Mouse (Mus musculus): Measurements from ENCODE around the gene Mpped1. TPM values are rescaled to one million over a fixed set of nuclear protein-coding genes. Genes with fewer than 3 reads are reported as not detected.

Gene Mpped1
- polyA plus RNA-seq, 1 experiment, result not detected

- Histone ChIP-seq H3K36me3 (ENCODE audit: control insufficient read depth, insufficient read depth, low read length) (no peaks in the 10 kb centered on the region), H3K27me3 (replicated peaks; ENCODE audit: control insufficient read depth, insufficient read depth, low read length) (no peaks in the 10 kb centered on the region), H3K27ac (ENCODE audit: insufficient read depth, low read depth, low read length) (no peak overlapping the region), H3K4me3 (ENCODE audit: insufficient read depth, low read depth, low read length) (no peak overlapping the region), H3K4me1 (ENCODE audit: control insufficient read depth, insufficient read depth, low read length) (no peaks in the 10 kb centered on the region)
- no peak for DNase-seq
- TF ChIP-seq CTCF (conservative IDR thresholded peaks at IDR 0.05; ENCODE audit: insufficient read depth, insufficient read length, low read depth, low read length) (no peak), POLR2A (IDR thresholded peaks at IDR 0.05; ENCODE audit: low read depth, low read length) (no peak)
- 79% methylated on average over 9 of the region's 9 CpGs for WGBS
These were observed 9.8 kb downstream of the Mpped1 start for GRCm38 (mm10) chr15:83789046-83789445.

GRCm38 (mm10) chr15:83796924-83797323 is 17.7 kb downstream of the Mpped1 start:
- 70% methylated on average over 7 of the region's 7 CpGs for WGBS
- Histone ChIP-seq H3K27me3 (replicated peaks; ENCODE audit: control insufficient read depth, insufficient read depth, low read length) (no peaks in the 10 kb centered on the region), H3K27ac (ENCODE audit: insufficient read depth, low read depth, low read length) (no peak overlapping the region), H3K4me3 (ENCODE audit: insufficient read depth, low read depth, low read length) (no peak overlapping the region), H3K36me3 (ENCODE audit: control insufficient read depth, insufficient read depth, low read length) (no peaks in the 10 kb centered on the region), H3K4me1 (ENCODE audit: control insufficient read depth, insufficient read depth, low read length) (no peaks in the 10 kb centered on the region)
- no peak for TF ChIP-seq CTCF (conservative IDR thresholded peaks at IDR 0.05; ENCODE audit: insufficient read depth, insufficient read length, low read depth, low read length)
- TF ChIP-seq POLR2A (IDR thresholded peaks at IDR 0.05; ENCODE audit: low read depth, low read length), result no peak
- no peak for DNase-seq

GRCm38 (mm10) chr15:83798964-83799363 is 19.7 kb downstream of the Mpped1 start:
- 83% methylated on average over 11 of the region's 11 CpGs for WGBS
- no peaks in the 10 kb centered on the region for H3K36me3 ChIP-seq (ENCODE audit: control insufficient read depth, insufficient read depth, low read length)
- H3K4me3 ChIP-seq (ENCODE audit: insufficient read depth, low read depth, low read length), result no peak overlapping the region
- TF ChIP-seq CTCF (conservative IDR thresholded peaks at IDR 0.05; ENCODE audit: insufficient read depth, insufficient read length, low read depth, low read length) (no peak), POLR2A (IDR thresholded peaks at IDR 0.05; ENCODE audit: low read depth, low read length) (no peak)
- DNase-seq, result no peak
- no peak overlapping the region for H3K27ac ChIP-seq (ENCODE audit: insufficient read depth, low read depth, low read length)
- H3K4me1 ChIP-seq (ENCODE audit: control insufficient read depth, insufficient read depth, low read length), result no peaks in the 10 kb centered on the region
- H3K27me3 ChIP-seq (replicated peaks; ENCODE audit: control insufficient read depth, insufficient read depth, low read length), result no peaks in the 10 kb centered on the region

GRCm38 (mm10) chr15:83801011-83801410 is 21.7 kb downstream of the Mpped1 start:
- Histone ChIP-seq H3K36me3 (ENCODE audit: control insufficient read depth, insufficient read depth, low read length) (no peaks in the 10 kb centered on the region), H3K27me3 (replicated peaks; ENCODE audit: control insufficient read depth, insufficient read depth, low read length) (no peaks in the 10 kb centered on the region), H3K4me1 (ENCODE audit: control insufficient read depth, insufficient read depth, low read length) (no peaks in the 10 kb centered on the region), H3K27ac (ENCODE audit: insufficient read depth, low read depth, low read length) (no peak overlapping the region), H3K4me3 (ENCODE audit: insufficient read depth, low read depth, low read length) (no peak overlapping the region)
- no peak for TF ChIP-seq CTCF (conservative IDR thresholded peaks at IDR 0.05; ENCODE audit: insufficient read depth, insufficient read length, low read depth, low read length)
- no peak for TF ChIP-seq POLR2A (IDR thresholded peaks at IDR 0.05; ENCODE audit: low read depth, low read length)
- DNase-seq, result no peak
- 59% methylated on average over 5 of the region's 5 CpGs for WGBS

- no peak overlapping the region for H3K27ac ChIP-seq (ENCODE audit: insufficient read depth, low read depth, low read length)
- TF ChIP-seq CTCF (conservative IDR thresholded peaks at IDR 0.05; ENCODE audit: insufficient read depth, insufficient read length, low read depth, low read length) (no peak), POLR2A (IDR thresholded peaks at IDR 0.05; ENCODE audit: low read depth, low read length) (no peak)
- no peak overlapping the region for H3K4me3 ChIP-seq (ENCODE audit: insufficient read depth, low read depth, low read length)
- H3K27me3 ChIP-seq (replicated peaks; ENCODE audit: control insufficient read depth, insufficient read depth, low read length), result no peaks in the 10 kb centered on the region
- H3K4me1 ChIP-seq (ENCODE audit: control insufficient read depth, insufficient read depth, low read length), result no peaks in the 10 kb centered on the region
- no peaks in the 10 kb centered on the region for H3K36me3 ChIP-seq (ENCODE audit: control insufficient read depth, insufficient read depth, low read length)
- 78% methylated on average over 6 of the region's 6 CpGs for WGBS
- no peak for DNase-seq
These were observed 34.8 kb downstream of the Mpped1 start for GRCm38 (mm10) chr15:83814106-83814505.

GRCm38 (mm10) chr15:83828011-83828410 is 48.7 kb downstream of the Mpped1 start:
- WGBS, result 47% methylated on average over 8 of the region's 8 CpGs
- Histone ChIP-seq H3K4me3 (ENCODE audit: insufficient read depth, low read depth, low read length) (no peak overlapping the region), H3K36me3 (ENCODE audit: control insufficient read depth, insufficient read depth, low read length) (no peaks in the 10 kb centered on the region), H3K27ac (ENCODE audit: insufficient read depth, low read depth, low read length) (no peak overlapping the region), H3K27me3 (replicated peaks; ENCODE audit: control insufficient read depth, insufficient read depth, low read length) (no peaks in the 10 kb centered on the region), H3K4me1 (ENCODE audit: control insufficient read depth, insufficient read depth, low read length) (no peaks in the 10 kb centered on the region)
- no peak for TF ChIP-seq CTCF (conservative IDR thresholded peaks at IDR 0.05; ENCODE audit: insufficient read depth, insufficient read length, low read depth, low read length)
- TF ChIP-seq POLR2A (IDR thresholded peaks at IDR 0.05; ENCODE audit: low read depth, low read length), result no peak
- DNase-seq, result no peak

GRCm38 (mm10) chr15:83829226-83829625 is 50.0 kb downstream of the Mpped1 start:
- whole genome bisulfite sequencing, result 42% methylated on average over 13 of the region's 13 CpGs

More at GRCm38 (mm10) chr15:83829226-83829625, 50.0 kb downstream of the Mpped1 start:
- TF ChIP-seq POLR2A (IDR thresholded peaks at IDR 0.05; ENCODE audit: low read depth, low read length), result no peak
- TF ChIP-seq CTCF (conservative IDR thresholded peaks at IDR 0.05; ENCODE audit: insufficient read depth, insufficient read length, low read depth, low read length), result no peak
- Histone ChIP-seq H3K4me3 (ENCODE audit: insufficient read depth, low read depth, low read length) (no peak overlapping the region), H3K4me1 (ENCODE audit: control insufficient read depth, insufficient read depth, low read length) (no peaks in the 10 kb centered on the region), H3K27ac (ENCODE audit: insufficient read depth, low read depth, low read length) (no peak overlapping the region), H3K36me3 (ENCODE audit: control insufficient read depth, insufficient read depth, low read length) (no peaks in the 10 kb centered on the region), H3K27me3 (replicated peaks; ENCODE audit: control insufficient read depth, insufficient read depth, low read length) (no peaks in the 10 kb centered on the region)
- DNase-seq, result no peak

Data from kidney, adult 2 months (tissue).